Mouse (Mus musculus): Measurements from ENCODE around the gene Rgs9bp. TPM values are rescaled to one million over a fixed set of nuclear protein-coding genes. Genes with fewer than 3 reads are reported as not detected.
"Not testable (repeated sequence)": the region's sequence is repeated elsewhere in the genome, so short reads cannot be mapped to it uniquely, and the experiment has no call there.

The Rgs9bp gene
- polyA plus RNA-seq, 1 experiment from 2014 or later = 1.4 TPM

- H3K36me3 ChIP-seq; H3K27ac ChIP-seq; H3K4me3 ChIP-seq; H3K9me3 ChIP-seq; DNase-seq (ENCODE audit: low spot score); H3K27me3 ChIP-seq (ENCODE audit: insufficient read depth, poor library complexity, severe bottlenecking); H3K4me1 ChIP-seq: not testable (repeated sequence)
- WGBS = 80% methylated on average over 13 of the region's 13 CpGs
Measured at GRCm38 (mm10) chr7:35565965-35566364, 19.4 kb downstream of the Rgs9bp start.

GRCm38 (mm10) chr7:35564872-35565271 is 20.5 kb downstream of the Rgs9bp start:
- WGBS = 79% methylated on average over 10 of the region's 10 CpGs
- DNase-seq (ENCODE audit: low spot score) = peak; percentile 70
- not testable (repeated sequence) for H3K4me1 ChIP-seq; H3K27ac ChIP-seq; H3K9me3 ChIP-seq; H3K27me3 ChIP-seq (ENCODE audit: insufficient read depth, poor library complexity, severe bottlenecking); H3K36me3 ChIP-seq; H3K4me3 ChIP-seq

- 89% methylated on average over 2 of the region's 2 CpGs for WGBS
- Histone ChIP-seq H3K27me3 (ENCODE audit: insufficient read depth, poor library complexity, severe bottlenecking) (no peaks in the 10 kb centered on the region), H3K9me3 (no peaks in the 10 kb centered on the region), H3K4me1 (no peaks in the 10 kb centered on the region), H3K27ac (no peak overlapping the region), H3K36me3 (no peaks in the 10 kb centered on the region), H3K4me3 (no peak overlapping the region)
- peak; percentile 46 for DNase-seq (ENCODE audit: low spot score)
Measured at GRCm38 (mm10) chr7:35564067-35564865, 21.1 kb downstream of the Rgs9bp start.

- no peaks in the 10 kb centered on the region for H3K9me3 ChIP-seq
- peak; percentile 70 for DNase-seq (ENCODE audit: low spot score)
- WGBS = 56% methylated on average over 11 of the region's 11 CpGs
- H3K4me1 ChIP-seq = no peaks in the 10 kb centered on the region
- H3K27me3 ChIP-seq (ENCODE audit: insufficient read depth, poor library complexity, severe bottlenecking) = no peaks in the 10 kb centered on the region
- H3K36me3 ChIP-seq = no peaks in the 10 kb centered on the region
- H3K4me3 ChIP-seq = no peak overlapping the region
- no peak overlapping the region for H3K27ac ChIP-seq
Measured at GRCm38 (mm10) chr7:35563071-35563470, 22.3 kb downstream of the Rgs9bp start.

GRCm38 (mm10) chr7:35559838-35560237 is 25.5 kb downstream of the Rgs9bp start:
- DNase-seq (ENCODE audit: low spot score) = peak; percentile 69
- no peak overlapping the region for H3K4me3 ChIP-seq
- peaks cover 15% of the 10 kb centered on the region for H3K4me1 ChIP-seq
- H3K27ac ChIP-seq = no peak overlapping the region
- 82% methylated on average over 3 of the region's 3 CpGs for WGBS
- no peaks in the 10 kb centered on the region for H3K27me3 ChIP-seq (ENCODE audit: insufficient read depth, poor library complexity, severe bottlenecking)
- H3K9me3 ChIP-seq = no peaks in the 10 kb centered on the region
- no peaks in the 10 kb centered on the region for H3K36me3 ChIP-seq

GRCm38 (mm10) chr7:35558681-35559080 is 26.7 kb downstream of the Rgs9bp start:
- DNase-seq (ENCODE audit: low spot score) = peak; percentile 25
- no peaks in the 10 kb centered on the region for H3K9me3 ChIP-seq
- no peaks in the 10 kb centered on the region for H3K27me3 ChIP-seq (ENCODE audit: insufficient read depth, poor library complexity, severe bottlenecking)
- H3K4me3 ChIP-seq = no peak overlapping the region
- 41% methylated on average over 2 of the region's 2 CpGs for WGBS
- H3K4me1 ChIP-seq = peaks cover 20% of the 10 kb centered on the region
- no peak overlapping the region for H3K27ac ChIP-seq
- H3K36me3 ChIP-seq = no peaks in the 10 kb centered on the region

GRCm38 (mm10) chr7:35557577-35557976 is 27.8 kb downstream of the Rgs9bp start:
- no peak for DNase-seq (ENCODE audit: low spot score)
- Histone ChIP-seq H3K27ac (no peak overlapping the region), H3K9me3 (no peaks in the 10 kb centered on the region), H3K36me3 (no peaks in the 10 kb centered on the region), H3K4me3 (no peak overlapping the region), H3K27me3 (ENCODE audit: insufficient read depth, poor library complexity, severe bottlenecking) (no peaks in the 10 kb centered on the region), H3K4me1 (peaks cover 20% of the 10 kb centered on the region)
- WGBS = 70% methylated on average over 3 of the region's 3 CpGs

GRCm38 (mm10) chr7:35556905-35557304 is 28.5 kb downstream of the Rgs9bp start:
- H3K9me3 ChIP-seq = no peaks in the 10 kb centered on the region
- no peaks in the 10 kb centered on the region for H3K36me3 ChIP-seq
- WGBS = 85% methylated on average over 5 of the region's 5 CpGs
- no peak overlapping the region; the same call in 1 of the 2 replicates for H3K27ac ChIP-seq
- no peak overlapping the region for H3K4me3 ChIP-seq
- H3K4me1 ChIP-seq = peaks cover 20% of the 10 kb centered on the region
- DNase-seq (ENCODE audit: low spot score) = peak; percentile 77
- no peaks in the 10 kb centered on the region for H3K27me3 ChIP-seq (ENCODE audit: insufficient read depth, poor library complexity, severe bottlenecking)

GRCm38 (mm10) chr7:35556205-35556603 is 29.2 kb downstream of the Rgs9bp start, which contains the start of gene Nudt19:
Nudt19 (minus strand) TSS chr7:35556304.
- DNase-seq (ENCODE audit: low spot score) = no peak
- 56% methylated on average over 4 of the region's 4 CpGs for WGBS
- no peaks in the 10 kb centered on the region for H3K9me3 ChIP-seq
- no peaks in the 10 kb centered on the region for H3K27me3 ChIP-seq (ENCODE audit: insufficient read depth, poor library complexity, severe bottlenecking)
- H3K4me1 ChIP-seq = peaks cover 20% of the 10 kb centered on the region
- H3K4me3 ChIP-seq = peak within 1 kb of the TSS; percentile 88
- H3K36me3 ChIP-seq = peaks cover 7% of the 10 kb centered on the region
- H3K27ac ChIP-seq = peak within 1 kb of the TSS; percentile 99

- Histone ChIP-seq H3K27ac (peak overlapping the region; percentile 99), H3K27me3 (ENCODE audit: insufficient read depth, poor library complexity, severe bottlenecking) (no peaks in the 10 kb centered on the region), H3K4me1 (peaks cover 20% of the 10 kb centered on the region), H3K4me3 (peak overlapping the region; percentile 88), H3K9me3 (no peaks in the 10 kb centered on the region), H3K36me3 (peaks cover 14% of the 10 kb centered on the region)
- under 1% methylated on average over 93 of the region's 93 CpGs for WGBS
- DNase-seq (ENCODE audit: low spot score) = peak; percentile 95
Measured at GRCm38 (mm10) chr7:35555224-35556204, 29.9 kb downstream of the Rgs9bp start.

GRCm38 (mm10) chr7:35554605-35555175 is 30.7 kb downstream of the Rgs9bp start:
- peak; percentile 74 for DNase-seq (ENCODE audit: low spot score)
- H3K9me3 ChIP-seq = no peaks in the 10 kb centered on the region
- WGBS = 6% methylated on average over 28 of the region's 28 CpGs
- H3K4me3 ChIP-seq = peak overlapping the region; percentile 88
- peak overlapping the region; percentile 99 for H3K27ac ChIP-seq
- H3K36me3 ChIP-seq = peaks cover 22% of the 10 kb centered on the region
- no peaks in the 10 kb centered on the region for H3K27me3 ChIP-seq (ENCODE audit: insufficient read depth, poor library complexity, severe bottlenecking)
- peaks cover 20% of the 10 kb centered on the region for H3K4me1 ChIP-seq

- peaks cover 29% of the 10 kb centered on the region for H3K36me3 ChIP-seq
- 60% methylated on average over 10 of the region's 10 CpGs for WGBS
- peaks cover 20% of the 10 kb centered on the region for H3K4me1 ChIP-seq
- H3K4me3 ChIP-seq = peak overlapping the region; percentile 88
- H3K27me3 ChIP-seq (ENCODE audit: insufficient read depth, poor library complexity, severe bottlenecking) = no peaks in the 10 kb centered on the region
- DNase-seq (ENCODE audit: low spot score) = peak; percentile 73
- no peaks in the 10 kb centered on the region for H3K9me3 ChIP-seq
- H3K27ac ChIP-seq = peak overlapping the region; percentile 99; the same call in 1 of the 2 replicates
Measured at GRCm38 (mm10) chr7:35553751-35554604, 31.4 kb downstream of the Rgs9bp start.

Measured in heart, embryonic 10.5 days (tissue).